Mouse (Mus musculus) embryonic facial prominence, embryonic 15.5 days (tissue): ENCODE measurements at regions not wholly inside any gene's neighbourhood (a gene's known extent, or its start where the extent isn't known, plus 50 kb on each side); places are given as distances from the start of the nearest gene placed in this dataset.

Experiments
- ATAC-seq: fragments of 200-750 bp; cut with Nextera tagmentation; 2 replicates; pipeline ENCODE4 v1.8.0; 2017; ENCODE audit warnings: low read depth, moderate TSS enrichment; ENCODE audit not compliant: insufficient number of reproducible peaks, low FRiP score, low TSS enrichment
- H3K27ac ChIP-seq: fragments of 300-500 bp; sonication (generic); replicated peaks from 2 replicates; pipeline ENCODE4 v1.5.1; 2015; ENCODE audit warnings: mild to moderate bottlenecking, inconsistent platforms
- H3K27me3 ChIP-seq: fragments of 300-500 bp; sonication (generic); 2 replicates; pipeline ENCODE4 v1.6.1; 2015; ENCODE audit warnings: inconsistent platforms
- H3K36me3 ChIP-seq: fragments of 300-500 bp; sonication (generic); 2 replicates; pipeline ENCODE4 v1.6.1; 2015; ENCODE audit warnings: mild to moderate bottlenecking, inconsistent platforms
- H3K4me1 ChIP-seq: fragments of 300-500 bp; sonication (generic); 2 replicates; pipeline ENCODE4 v1.6.1; 2015; ENCODE audit warnings: inconsistent platforms
- H3K4me2 ChIP-seq: fragments of 300-500 bp; sonication (generic); replicated peaks from 2 replicates; pipeline ENCODE4 v1.6.1; 2015; ENCODE audit warnings: mild to moderate bottlenecking, inconsistent platforms
- H3K4me3 ChIP-seq: fragments of 300-500 bp; sonication (generic); replicated peaks from 2 replicates; pipeline ENCODE4 v1.5.1; 2015; ENCODE audit warnings: mild to moderate bottlenecking, inconsistent platforms
- H3K9ac ChIP-seq: fragments of 300-500 bp; sonication (generic); 2 replicates; pipeline ENCODE4 v1.6.1; 2015; ENCODE audit warnings: inconsistent platforms
- H3K9me3 ChIP-seq: fragments of 300-500 bp; sonication (generic); replicated peaks from 2 replicates; pipeline ENCODE4 v1.6.1; 2016; ENCODE audit warnings: inconsistent platforms
- WGBS: fragments of 180-500 bp; shearing (Covaris S2); methylation state at CpG from one replicate; pipeline ENCODE4 v1.1.7; 2015; 5-methylcytosine and 5-hydroxymethylcytosine counted together

GRCm38 (mm10) chr19:27142181-27142580 lies 74.1 kb upstream of the Vldlr start:
- 86% methylated on average over 4 of the region's 4 CpGs for WGBS
- H3K36me3 ChIP-seq, result no peaks in the 10 kb centered on the region
- ATAC-seq, result no peak
- no peak overlapping the region for H3K4me2 ChIP-seq
- H3K9ac ChIP-seq, result no peak overlapping the region
- H3K9me3 ChIP-seq, result no peaks in the 10 kb centered on the region
- no peak overlapping the region for H3K27ac ChIP-seq
- no peaks in the 10 kb centered on the region for H3K4me1 ChIP-seq
- H3K27me3 ChIP-seq, result no peaks in the 10 kb centered on the region
- H3K4me3 ChIP-seq, result no peak overlapping the region

GRCm38 (mm10) chr19:27147404-27147803 lies 68.9 kb upstream of the Vldlr start:
- no peaks in the 10 kb centered on the region for H3K27me3 ChIP-seq
- no peak overlapping the region for H3K27ac ChIP-seq
- no peak overlapping the region for H3K4me2 ChIP-seq
- no peak overlapping the region for H3K9ac ChIP-seq
- H3K9me3 ChIP-seq, result no peaks in the 10 kb centered on the region
- no peaks in the 10 kb centered on the region for H3K36me3 ChIP-seq
- WGBS, result 87% methylated on average over 12 of the region's 12 CpGs
- no peak overlapping the region for H3K4me3 ChIP-seq
- H3K4me1 ChIP-seq, result no peaks in the 10 kb centered on the region
- no peak for ATAC-seq

DNA sequence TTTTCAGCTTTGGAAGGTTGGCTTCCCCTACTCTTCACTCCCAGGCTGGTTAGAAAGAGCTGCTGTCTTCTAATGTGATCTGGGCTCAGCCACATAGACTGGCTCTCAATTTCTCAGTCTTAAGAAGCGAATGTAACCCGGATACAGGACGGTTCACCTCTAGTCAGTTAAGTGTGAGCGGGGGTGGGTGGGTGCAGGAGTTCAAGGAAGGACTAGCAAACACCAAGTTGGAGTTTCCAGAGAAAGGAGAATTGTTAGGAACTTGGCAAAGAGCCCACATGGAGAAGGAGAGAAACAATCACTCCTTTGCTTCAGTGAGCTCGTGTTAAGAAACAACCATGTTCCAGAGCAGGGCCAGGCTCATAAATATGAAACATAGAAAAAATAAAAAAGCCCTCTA lies 68.0 kb upstream of the Vldlr start:
- WGBS, result 64% methylated on average over 5 of the region's 5 CpGs
- H3K27me3 ChIP-seq, result no peaks in the 10 kb centered on the region
- no peak overlapping the region for H3K4me3 ChIP-seq
- ATAC-seq, result no peak
- H3K9ac ChIP-seq, result no peak overlapping the region
- H3K9me3 ChIP-seq, result no peaks in the 10 kb centered on the region
- H3K4me2 ChIP-seq, result no peak overlapping the region
- no peaks in the 10 kb centered on the region for H3K36me3 ChIP-seq
- H3K4me1 ChIP-seq, result no peaks in the 10 kb centered on the region
- H3K27ac ChIP-seq, result no peak overlapping the region

DNA sequence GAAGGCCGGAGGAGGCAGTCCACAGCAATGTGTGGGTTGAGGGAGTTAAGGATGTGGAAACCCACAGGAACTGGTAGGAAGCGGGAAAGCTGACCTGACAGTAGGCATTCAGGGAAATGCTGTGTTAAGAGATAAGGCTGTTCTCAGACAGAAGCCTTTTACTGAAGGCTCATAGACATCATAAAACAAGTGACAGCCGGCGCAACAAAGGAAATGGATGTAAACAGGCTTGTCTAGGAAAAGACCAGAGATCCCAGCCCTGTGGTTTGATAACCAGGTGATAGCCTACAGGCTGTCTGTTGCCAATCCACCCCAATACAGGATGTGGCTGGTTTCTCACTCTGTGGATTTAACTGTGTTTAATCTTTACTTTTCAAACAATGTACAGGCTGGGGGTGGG lies 66.7 kb upstream of the Vldlr start:
- Histone ChIP-seq H3K4me2 (no peak overlapping the region), H3K4me1 (no peaks in the 10 kb centered on the region), H3K27me3 (no peaks in the 10 kb centered on the region), H3K36me3 (no peaks in the 10 kb centered on the region), H3K9me3 (no peaks in the 10 kb centered on the region), H3K9ac (no peak overlapping the region), H3K27ac (no peak overlapping the region), H3K4me3 (no peak overlapping the region)
- ATAC-seq, result no peak
- 69% methylated on average over 4 of the region's 4 CpGs for WGBS

DNA sequence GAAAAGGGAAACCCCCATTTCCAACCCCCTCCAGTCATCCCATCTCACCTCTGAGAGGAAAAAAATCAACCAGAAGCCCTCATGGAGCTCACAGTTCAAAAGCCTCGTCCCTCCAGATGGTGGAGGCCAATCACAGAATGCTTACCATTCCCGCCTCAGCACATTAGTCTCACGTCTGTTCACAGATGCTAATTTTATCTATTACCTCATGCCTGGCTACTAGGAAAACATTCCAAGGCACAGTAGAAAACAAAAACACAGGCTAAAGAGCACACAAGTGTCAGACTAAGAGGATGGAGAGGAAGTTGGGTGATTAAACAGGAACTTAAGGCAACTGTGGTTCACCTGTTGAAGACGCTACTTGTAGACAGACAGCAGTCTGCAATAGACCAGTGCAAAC lies 54.4 kb upstream of the Vldlr start:
- Histone ChIP-seq H3K4me3 (no peak overlapping the region), H3K9ac (no peak overlapping the region), H3K36me3 (no peaks in the 10 kb centered on the region), H3K4me2 (no peak overlapping the region), H3K9me3 (no peaks in the 10 kb centered on the region), H3K27me3 (no peaks in the 10 kb centered on the region), H3K4me1 (no peaks in the 10 kb centered on the region), H3K27ac (no peak overlapping the region)
- no peak for ATAC-seq
- WGBS, result 57% methylated on average over 4 of the region's 4 CpGs
